Mouse (Mus musculus) cortical plate, adult 2 months (tissue): ENCODE measurements around the gene Ccdc90b.

ENCODE experiments used
- CTCF ChIP-seq: fragments of 200-500 bp; IDR thresholded peaks from 2 replicates; pipeline ENCODE4 v1.5.1; 2011; ENCODE audit warnings: mild to moderate bottlenecking, control low read depth, low read length; ENCODE audit not compliant: insufficient read depth; ENCODE audit errors: extremely low read depth
- POLR2A ChIP-seq: fragments of 200-500 bp; IDR thresholded peaks from 2 replicates; pipeline ENCODE4 v1.6.1; 2011; ENCODE audit warnings: mild to moderate bottlenecking, low read length, control low read depth; ENCODE audit not compliant: insufficient read depth; ENCODE audit errors: extremely low read depth

- TF ChIP-seq CTCF (no peak), POLR2A (no peak)
Observed at GRCm38 (mm10) chr7:92580491-92581207, 19.7 kb downstream of the Ccdc90b start.
